Mouse (Mus musculus) testis, adult 2 months (tissue): ENCODE results near the gene Evi5l.

Experiments
- CTCF ChIP-seq: fragments of 200-500 bp; IDR thresholded peaks from 2 replicates; pipeline ENCODE4 v1.5.1; 2012; ENCODE audit warnings: low read depth, mild to moderate bottlenecking, inconsistent platforms, low read length, moderate library complexity; ENCODE audit not compliant: control insufficient read depth, insufficient read depth, insufficient replicate concordance
- POLR2A ChIP-seq: fragments of 200-500 bp; IDR thresholded peaks from 2 replicates; pipeline ENCODE4 v1.6.1; 2012; ENCODE audit warnings: low read depth, mild to moderate bottlenecking, inconsistent platforms, low read length, moderate library complexity; ENCODE audit not compliant: control insufficient read depth

GRCm38 (mm10) chr8:4216296-4216695 lies 49.9 kb downstream of the Evi5l start:
- no peak for TF ChIP-seq POLR2A
- TF ChIP-seq CTCF = no peak
